Mouse (Mus musculus) cerebellum, postnatal 25 days (tissue): Measurements from ENCODE around the gene Slc39a13.
"Not testable (repeated sequence)": the region's sequence is repeated elsewhere in the genome, so short reads cannot be mapped to it uniquely, and the experiment has no call there.

ENCODE experiments used
- DNase-seq, 2 experiments: peaks; one replicate each; pipeline ENCODE4 v3.0.0; 2021; ENCODE audit warnings: mixed read lengths in 2 of 2

Gene Slc39a13

GRCm38 (mm10) chr2:91023131-91023530, 47.1 kb downstream of the Slc39a13 start:
- DNase-seq: no peak

- not testable (repeated sequence) for DNase-seq
Observed at GRCm38 (mm10) chr2:91022266-91022665, 48.0 kb downstream of the Slc39a13 start.

GRCm38 (mm10) chr2:91019911-91020310, 50.3 kb downstream of the Slc39a13 start:
- DNase-seq: no peak

GRCm38 (mm10) chr2:91018061-91018788, 52.0 kb downstream of the Slc39a13 start:
- DNase-seq: peak; percentile 54 to 72

- DNase-seq: peak; percentile 78 to 81
Observed at GRCm38 (mm10) chr2:91015386-91015785, 54.8 kb downstream of the Slc39a13 start.

- DNase-seq: no peak
Observed at GRCm38 (mm10) chr2:91013881-91014280, 56.3 kb downstream of the Slc39a13 start.
